Mouse (Mus musculus) small intestine, adult 2 months (tissue): ENCODE results near the gene Mrpl42.

ENCODE experiments used
- CTCF ChIP-seq: fragments of 200-500 bp; IDR thresholded peaks from 2 replicates; pipeline ENCODE4 v1.5.1; 2012; ENCODE audit warnings: low read depth, mild to moderate bottlenecking, control low read depth, inconsistent platforms, low read length, moderate library complexity, mixed read lengths; ENCODE audit not compliant: insufficient replicate concordance, insufficient read length; ENCODE audit errors: extremely low read depth
- POLR2A ChIP-seq: fragments of 200-500 bp; IDR thresholded peaks from 2 replicates; pipeline ENCODE4 v1.6.1; 2012; ENCODE audit warnings: low read depth, mild to moderate bottlenecking, control low read depth, inconsistent platforms, low read length, moderate library complexity

DNA sequence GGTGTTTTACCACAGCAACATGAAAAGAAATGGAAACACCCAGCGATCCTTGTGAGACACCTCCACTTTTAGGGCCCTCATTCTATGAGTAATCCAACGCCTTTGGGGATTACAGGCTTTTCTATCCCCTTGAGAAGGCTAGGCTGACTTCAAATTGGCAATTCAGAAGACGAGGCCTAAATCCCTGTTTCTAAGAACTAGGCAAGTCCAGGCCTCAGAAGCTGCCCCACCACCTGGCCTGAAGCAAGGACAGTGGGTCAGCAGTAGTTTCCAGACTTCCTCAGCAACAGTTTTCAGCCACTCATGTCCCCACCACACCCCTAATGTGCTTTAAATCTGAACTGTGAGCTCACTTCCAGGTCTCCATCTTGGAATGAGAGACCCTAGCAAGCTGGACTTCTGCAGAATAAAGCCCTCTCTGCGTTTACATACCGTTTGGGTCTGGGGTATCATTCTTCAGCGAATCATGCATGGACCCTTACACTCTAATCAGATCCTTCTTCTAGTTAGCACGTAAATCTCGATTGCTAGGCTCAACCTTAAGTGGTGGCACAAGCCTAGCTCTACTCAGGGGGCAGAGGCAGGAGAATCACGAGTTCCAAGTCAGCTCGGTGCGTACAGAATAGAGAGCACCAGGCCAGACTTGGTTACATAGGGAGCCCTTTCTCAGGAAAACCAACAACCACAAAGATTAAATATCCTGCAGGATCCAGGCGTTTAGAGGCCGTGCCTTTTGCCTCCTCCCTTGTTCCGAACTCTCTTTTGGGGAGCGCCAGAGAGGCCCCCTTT, 12.2 kb upstream of the Mrpl42 start:
- TF ChIP-seq CTCF, result no peak
- no peak for TF ChIP-seq POLR2A
